Mouse (Mus musculus): ENCODE results near the gene Copg2.

- no peak for TF ChIP-seq CTCF (IDR thresholded peaks at IDR 0.05; ENCODE audit: low read depth, low read length)
- no peak for TF ChIP-seq EP300 (IDR thresholded peaks at IDR 0.05; ENCODE audit: insufficient read depth, low read depth, low read length)
Observed at GRCm38 (mm10) chr6:30751209-30751608, 145.4 kb downstream of the Copg2 start.

All from ES-Bruce4 (cell line).